Mouse (Mus musculus) right cerebral cortex, postnatal 14 days (tissue): Measurements from ENCODE around the gene Omd.

Source experiments
- DNase-seq: peaks from one replicate; pipeline ENCODE4 v3.0.0; 2022

The Omd gene

GRCm38 (mm10) chr13:49617021-49617420 lies 34.8 kb downstream of the Omd start:
- DNase-seq, result no peak

- DNase-seq, result no peak
Measured at GRCm38 (mm10) chr13:49618365-49618764, 36.1 kb downstream of the Omd start.

- no peak for DNase-seq
Measured at GRCm38 (mm10) chr13:49623216-49623615, 41.0 kb downstream of the Omd start.

- no peak for DNase-seq
Measured at GRCm38 (mm10) chr13:49628167-49628566, 45.9 kb downstream of the Omd start.

- DNase-seq, result no peak
Measured at GRCm38 (mm10) chr13:49629076-49629475, 46.8 kb downstream of the Omd start.

GRCm38 (mm10) chr13:49639965-49640364 lies 57.7 kb downstream of the Omd start:
- DNase-seq, result no peak
